Mouse (Mus musculus) heart, embryonic 16.5 days (tissue): ENCODE results near the gene Prss57. TPM values are rescaled to one million over a fixed set of nuclear protein-coding genes. Genes with fewer than 3 reads are reported as not detected.

Source experiments
- ATAC-seq: fragments of 200-750 bp; cut with Nextera tagmentation; replicated peaks from 2 replicates; pipeline ENCODE4 v1.8.0; 2017; ENCODE audit warnings: moderate number of reproducible peaks; ENCODE audit not compliant: insufficient read depth, low FRiP score; ENCODE audit errors: extremely low read depth
- H3K27ac ChIP-seq: fragments of 300-500 bp; sonication (generic); 2 replicates; pipeline ENCODE4 v1.5.1; 2014; ENCODE audit warnings: mild to moderate bottlenecking, low read length, control low read depth, moderate library complexity
- H3K27me3 ChIP-seq: fragments of 300-500 bp; sonication (generic); 2 replicates; pipeline ENCODE4 v1.6.1; 2014; ENCODE audit warnings: low read length, mixed read lengths; ENCODE audit not compliant: control insufficient read depth, insufficient read depth
- H3K36me3 ChIP-seq: fragments of 300-500 bp; sonication (generic); 2 replicates; pipeline ENCODE4 v1.6.1; 2014; ENCODE audit not compliant: control insufficient read depth, insufficient read depth
- H3K4me1 ChIP-seq: fragments of 300-500 bp; sonication (generic); 2 replicates; pipeline ENCODE4 v1.6.1; 2014; ENCODE audit warnings: low read length, mixed read lengths; ENCODE audit not compliant: control insufficient read depth, insufficient read depth
- H3K4me2 ChIP-seq: fragments of 300-500 bp; sonication (generic); 2 replicates; pipeline ENCODE4 v1.6.1; 2014; ENCODE audit warnings: low read depth, mild to moderate bottlenecking, control low read depth, low read length
- H3K4me3 ChIP-seq: fragments of 300-500 bp; sonication (generic); 2 replicates; pipeline ENCODE4 v1.5.1; 2014; ENCODE audit warnings: mild to moderate bottlenecking, control low read depth, low read length
- H3K9ac ChIP-seq: fragments of 300-500 bp; sonication (generic); 2 replicates; pipeline ENCODE4 v1.6.1; 2014; ENCODE audit warnings: low read length, control low read depth
- H3K9me3 ChIP-seq: fragments of 300-500 bp; sonication (generic); replicated peaks from 2 replicates; pipeline ENCODE4 v1.6.1; 2016; ENCODE audit warnings: low read length; ENCODE audit not compliant: control insufficient read depth
- WGBS: fragments of 180-500 bp; shearing (Covaris S2); extraction: QIAGEN DNeasy Blood & Tissue Kit; methylation state at CpG from one replicate; pipeline ENCODE4 v1.1.7; 2014; 5-methylcytosine and 5-hydroxymethylcytosine counted together
- polyA plus RNA-seq: library from polyadenylated mRNA; unstranded; fragments of >200 nt; fragmentation: Nextera tagmentation; extraction: Ambion mirVana; gene quantifications from 2 replicates; pipeline ENCODE4 v1.2.1, GENCODE M21; 2015

Gene Prss57
- polyA plus RNA-seq, 1 experiment from 2014 or later: 7.9 TPM

- Histone ChIP-seq H3K9ac (no peak overlapping the region), H3K27me3 (no peaks in the 10 kb centered on the region), H3K36me3 (no peaks in the 10 kb centered on the region), H3K27ac (no peak overlapping the region), H3K4me2 (no peak overlapping the region), H3K9me3 (0 out of 2 replicates have a peak, but pooled peaks cover 2% of the 10 kb centered on the region), H3K4me1 (peaks cover 29% of the 10 kb centered on the region), H3K4me3 (no peak overlapping the region)
- ATAC-seq: no peak
- WGBS: 54% methylated on average over 4 of the region's 4 CpGs
Measured at GRCm38 (mm10) chr10:79769329-79769728, 21.4 kb downstream of the Prss57 start.

DNA sequence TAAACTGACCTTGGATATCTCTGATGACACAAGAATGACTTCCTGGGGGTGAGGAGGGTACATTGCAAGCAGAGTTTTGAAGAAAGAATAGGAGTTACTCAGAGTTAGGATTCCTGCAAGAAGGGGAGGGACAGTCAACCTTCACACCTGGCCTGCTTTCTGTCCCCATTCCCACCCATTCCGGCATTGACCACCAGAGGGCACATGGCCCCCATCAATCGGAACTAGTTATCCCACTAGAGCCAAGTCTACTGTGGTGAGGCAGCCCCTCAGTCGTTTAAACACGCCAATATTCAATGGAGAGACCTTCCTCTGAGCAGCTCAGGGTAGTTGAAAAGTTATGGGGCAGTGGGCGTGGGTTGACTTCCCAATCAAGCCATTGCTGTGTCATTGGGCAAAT lies 22.4 kb downstream of the Prss57 start:
- H3K27ac ChIP-seq: no peak overlapping the region
- H3K4me3 ChIP-seq: no peak overlapping the region
- H3K9ac ChIP-seq: no peak overlapping the region
- WGBS: 1% methylated on average over 5 of the region's 5 CpGs
- H3K4me2 ChIP-seq: no peak overlapping the region
- H3K4me1 ChIP-seq: peaks cover 39% of the 10 kb centered on the region
- no peaks in the 10 kb centered on the region for H3K36me3 ChIP-seq
- H3K27me3 ChIP-seq: no peaks in the 10 kb centered on the region
- ATAC-seq: no peak
- H3K9me3 ChIP-seq: 0 out of 2 replicates have a peak, but pooled peaks cover 2% of the 10 kb centered on the region

GRCm38 (mm10) chr10:79767372-79768244 lies 23.2 kb downstream of the Prss57 start:
- Histone ChIP-seq H3K27ac (peak overlapping the region; percentile 93), H3K4me3 (peak overlapping the region; percentile 93), H3K9me3 (0 out of 2 replicates have a peak, but pooled peaks cover 2% of the 10 kb centered on the region), H3K36me3 (no peaks in the 10 kb centered on the region), H3K9ac (peak overlapping the region; percentile 99), H3K27me3 (no peaks in the 10 kb centered on the region), H3K4me1 (peaks cover 44% of the 10 kb centered on the region), H3K4me2 (peak overlapping the region; percentile 97)
- peak; percentile 66 for ATAC-seq
- WGBS: 9% methylated on average over 40 of the region's 40 CpGs

GRCm38 (mm10) chr10:79766508-79767325 lies 24.0 kb downstream of the Prss57 start, which contains the start of gene Rnf126:
Gene Rnf126 (minus strand): TSS chr10:79766952.
- Histone ChIP-seq H3K27ac (peak within 1 kb of the TSS; percentile 93), H3K4me2 (peak within 1 kb of the TSS; percentile 97), H3K4me3 (peak within 1 kb of the TSS; percentile 93), H3K9ac (peak within 1 kb of the TSS; percentile 99), H3K36me3 (peaks cover 6% of the 10 kb centered on the region), H3K27me3 (no peaks in the 10 kb centered on the region), H3K4me1 (peaks cover 44% of the 10 kb centered on the region), H3K9me3 (no peaks in the 10 kb centered on the region)
- peak; percentile 92 for ATAC-seq
- under 1% methylated on average over 98 of the region's 101 CpGs for WGBS

DNA sequence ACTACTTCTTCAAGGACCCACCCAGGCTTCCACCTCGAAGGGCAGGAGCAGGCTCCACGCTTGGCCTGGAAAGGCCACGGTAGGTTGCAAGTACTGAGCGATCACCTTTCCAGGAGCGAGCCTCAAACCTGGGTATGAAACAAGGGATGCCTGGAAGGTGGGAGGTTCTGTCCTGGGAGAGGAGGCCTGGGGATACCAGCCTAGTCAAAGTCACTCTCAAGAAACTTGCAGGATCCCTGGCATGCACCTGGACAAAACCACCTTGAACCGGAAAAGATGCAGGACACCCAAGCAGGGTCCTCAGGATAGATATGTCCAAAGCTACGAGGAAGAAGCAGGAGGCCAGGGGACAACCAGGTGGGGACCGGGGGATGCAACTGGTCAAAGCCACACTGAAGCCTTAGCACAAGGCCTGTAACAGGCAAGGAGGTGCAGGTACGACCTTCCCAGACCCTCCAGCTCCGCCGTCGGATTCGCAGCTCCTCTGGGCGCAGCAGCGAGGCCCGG lies 24.7 kb downstream of the Prss57 start:
- 5% methylated on average over 16 of the region's 16 CpGs for WGBS
- H3K27ac ChIP-seq: peak overlapping the region; percentile 93

GRCm38 (mm10) chr10:79765228-79765745 lies 25.5 kb downstream of the Prss57 start:
- H3K9me3 ChIP-seq: no peaks in the 10 kb centered on the region
- peak overlapping the region; percentile 97 for H3K4me2 ChIP-seq
- peaks cover 17% of the 10 kb centered on the region for H3K36me3 ChIP-seq
- H3K4me1 ChIP-seq: peaks cover 44% of the 10 kb centered on the region
- no peak for ATAC-seq
- peak overlapping the region; percentile 93 for H3K4me3 ChIP-seq
- 67% methylated on average over 2 of the region's 2 CpGs for WGBS
- H3K27me3 ChIP-seq: no peaks in the 10 kb centered on the region
- H3K27ac ChIP-seq: no peak overlapping the region
- H3K9ac ChIP-seq: peak overlapping the region; percentile 99

More for the DNA sequence above, 24.7 kb downstream of the Prss57 start:
- H3K27me3 ChIP-seq: no peaks in the 10 kb centered on the region
- no peak for ATAC-seq
- H3K9ac ChIP-seq: peak overlapping the region; percentile 99
- peaks cover 13% of the 10 kb centered on the region for H3K36me3 ChIP-seq
- peak overlapping the region; percentile 93 for H3K4me3 ChIP-seq
- peaks cover 44% of the 10 kb centered on the region for H3K4me1 ChIP-seq
- no peaks in the 10 kb centered on the region for H3K9me3 ChIP-seq
- H3K4me2 ChIP-seq: peak overlapping the region; percentile 97

DNA sequence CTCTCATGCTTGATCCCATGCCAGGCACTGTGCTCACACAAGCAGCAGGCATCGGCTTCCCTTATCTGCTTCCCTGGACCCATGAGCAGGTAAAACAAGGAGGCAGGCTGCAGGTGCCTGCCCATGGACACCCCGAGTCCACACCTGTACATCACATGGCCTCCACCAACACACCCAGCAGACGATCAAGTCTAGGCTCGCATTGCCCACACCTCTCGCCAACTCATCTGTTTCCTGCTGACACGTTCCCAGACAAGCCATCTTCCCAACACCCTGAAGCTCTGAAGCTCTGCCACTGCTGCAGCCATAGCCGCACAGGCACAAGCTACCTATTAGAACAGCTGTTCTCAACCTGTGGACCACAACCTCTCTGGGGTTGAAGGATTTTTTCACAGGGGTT lies 26.5 kb downstream of the Prss57 start:
- peaks cover 44% of the 10 kb centered on the region for H3K4me1 ChIP-seq
- no peak overlapping the region for H3K27ac ChIP-seq
- H3K36me3 ChIP-seq: peaks cover 19% of the 10 kb centered on the region
- 49% methylated on average over 7 of the region's 7 CpGs for WGBS
- ATAC-seq: no peak
- no peak overlapping the region for H3K4me3 ChIP-seq
- peak overlapping the region; percentile 10 for H3K9ac ChIP-seq
- H3K4me2 ChIP-seq: no peak overlapping the region
- H3K9me3 ChIP-seq: no peaks in the 10 kb centered on the region
- H3K27me3 ChIP-seq: no peaks in the 10 kb centered on the region

DNA sequence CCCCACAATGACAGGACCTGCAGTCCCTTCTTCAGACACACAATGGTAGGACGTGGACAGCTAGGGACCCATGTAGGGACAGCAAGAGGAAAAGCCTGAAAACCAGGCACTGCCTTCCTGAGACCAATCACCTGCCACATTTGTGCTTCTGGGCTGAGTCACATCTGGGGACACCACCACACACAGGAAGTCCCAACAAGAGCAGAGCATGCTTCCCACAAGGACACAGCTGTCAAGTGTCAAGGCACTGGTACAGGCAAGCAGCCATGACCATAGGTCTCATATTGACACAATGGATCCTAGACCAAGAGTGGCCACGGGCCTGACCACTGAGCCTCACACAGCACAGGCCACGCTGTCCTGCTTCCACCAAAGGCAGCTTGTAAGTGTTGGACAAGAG lies 27.9 kb downstream of the Prss57 start:
- no peaks in the 10 kb centered on the region for H3K27me3 ChIP-seq
- H3K27ac ChIP-seq: no peak overlapping the region
- H3K9ac ChIP-seq: no peak overlapping the region; the same call in 1 of the 2 replicates
- H3K4me2 ChIP-seq: no peak overlapping the region
- peaks cover 32% of the 10 kb centered on the region for H3K36me3 ChIP-seq
- no peak overlapping the region for H3K4me3 ChIP-seq
- no peaks in the 10 kb centered on the region for H3K9me3 ChIP-seq
- WGBS: 78% methylated on average over 3 of the region's 3 CpGs
- H3K4me1 ChIP-seq: peaks cover 37% of the 10 kb centered on the region
- ATAC-seq: no peak
